Mouse (Mus musculus): ENCODE data around the gene Mmp13. TPM values are rescaled to one million over a fixed set of nuclear protein-coding genes. Genes with fewer than 3 reads are reported as not detected.

The Mmp13 gene
- 0.16 TPM for polyA plus RNA-seq (2014; fragmentation: Illumina TruSeq; extraction: RNeasy Lipid Tissue Mini Kit (QIAGEN cat#74804); ENCODE audit: low read depth, low replicate concordance)

GRCm38 (mm10) chr9:7272214-7272613 lies at the start of gene Mmp13:
TSS of gene Mmp13 (plus strand) at chr9:7272514.

Other genes starting within 250 kb of the Mmp13 start
- gene Dync2h1, start 88.1 kb upstream of the Mmp13 start, polyA plus RNA-seq (2014; fragmentation: Illumina TruSeq; extraction: RNeasy Lipid Tissue Mini Kit (QIAGEN cat#74804); ENCODE audit: low read depth, low replicate concordance) = 0.79 TPM
- gene Dcun1d5, start 88.0 kb upstream of the Mmp13 start, polyA plus RNA-seq (2014; fragmentation: Illumina TruSeq; extraction: RNeasy Lipid Tissue Mini Kit (QIAGEN cat#74804); ENCODE audit: low read depth, low replicate concordance) = 66.8 TPM
- gene Mmp12, start 71.9 kb downstream of the Mmp13 start, polyA plus RNA-seq (2014; fragmentation: Illumina TruSeq; extraction: RNeasy Lipid Tissue Mini Kit (QIAGEN cat#74804); ENCODE audit: low read depth, low replicate concordance) = 0.58 TPM
- not detected for gene Mmp1b, start 115.5 kb downstream of the Mmp13 start, polyA plus RNA-seq (2014; fragmentation: Illumina TruSeq; extraction: RNeasy Lipid Tissue Mini Kit (QIAGEN cat#74804); ENCODE audit: low read depth, low replicate concordance)
- gene Mmp3, start 173.3 kb downstream of the Mmp13 start, polyA plus RNA-seq (2014; fragmentation: Illumina TruSeq; extraction: RNeasy Lipid Tissue Mini Kit (QIAGEN cat#74804); ENCODE audit: low read depth, low replicate concordance) = 6.7 TPM
- not detected for gene Mmp10, start 229.8 kb downstream of the Mmp13 start, polyA plus RNA-seq (2014; fragmentation: Illumina TruSeq; extraction: RNeasy Lipid Tissue Mini Kit (QIAGEN cat#74804); ENCODE audit: low read depth, low replicate concordance)